Mouse (Mus musculus) midbrain, embryonic 15.5 days (tissue): ENCODE measurements around the gene Gm10645. TPM values are rescaled to one million over a fixed set of nuclear protein-coding genes. Genes with fewer than 3 reads are reported as not detected.

Experiments used
- polyA plus RNA-seq: library from polyadenylated mRNA; unstranded; fragments of >200 nt; fragmentation: Nextera tagmentation; extraction: Ambion mirVana; gene quantifications from 2 replicates; pipeline ENCODE4 v1.2.1, GENCODE M21; 2015

The Gm10645 gene
- polyA plus RNA-seq, 1 experiment from 2014 or later = 8.6 TPM

Other genes starting within 250 kb of the Gm10645 start
- 18.1 and 18.9 TPM in 2 replicates for gene Tbc1d9, start 818 bp downstream of the Gm10645 start, polyA plus RNA-seq
- 0.10 and 0.27 TPM in 2 replicates for gene Ucp1, start 124.2 kb upstream of the Gm10645 start, polyA plus RNA-seq
- 26.4 and 31.0 TPM in 2 replicates for gene Elmod2, start 166.3 kb upstream of the Gm10645 start, polyA plus RNA-seq
- gene Mgat4d, start 182.3 kb upstream of the Gm10645 start, polyA plus RNA-seq = not detected in 2 replicates
- gene Clgn, start 223.7 kb upstream of the Gm10645 start, polyA plus RNA-seq = 10.0 and 10.4 TPM in 2 replicates